Comparison of ENCODE assay signal across 9 mouse cellular contexts in the genomic region with DNA sequence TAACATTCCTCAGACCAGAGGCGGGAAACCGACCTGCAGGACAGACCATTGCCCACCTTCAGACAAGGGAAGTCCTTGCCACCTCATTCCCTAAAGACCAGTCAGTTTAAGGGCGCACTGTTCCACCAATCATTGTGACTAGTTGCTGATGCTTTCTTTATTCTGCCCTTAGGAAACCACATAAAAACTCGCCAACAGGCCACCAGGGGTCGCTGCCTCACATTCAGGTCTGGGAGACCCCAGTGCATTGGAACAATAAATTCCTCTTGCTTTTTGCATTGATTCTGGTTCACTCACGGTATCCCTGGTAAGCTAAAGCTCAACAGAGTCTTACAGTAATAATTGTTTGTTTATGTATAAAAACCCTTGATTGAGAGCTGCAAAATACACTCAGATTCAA. TPM values are rescaled to one million over a fixed set of nuclear protein-coding genes. Genes with fewer than 3 reads are reported as not detected.
DNase-seq lines count a peak whose midpoint lies in the region; ATAC-seq and TF ChIP-seq lines count a peak whose summit lies in the region.
"Had no signal": no experiment of that assay in that cellular context is flagged by ENCODE, and none has a peak within 500 bp of the region (broad histone marks: within the 10 kb centered on the region; RNA-seq: fewer than 3 reads in every experiment).

No protein-coding gene starts in this region.

- 15% methylated on average over 6 of the region's 6 CpGs for WGBS in forebrain, embryonic 14.5 days
- WGBS in forebrain, embryonic 16.5 days: 11% methylated on average over 6 of the region's 6 CpGs

- H3K27me3 ChIP-seq in forebrain, embryonic 14.5 days (replicated peaks; ENCODE audit: control insufficient read depth, insufficient read depth, low read length): no peaks in the 10 kb centered on the region
- H3K27me3 ChIP-seq in forebrain, embryonic 16.5 days (replicated peaks; ENCODE audit: control insufficient read depth, insufficient read depth, low read length): no peaks in the 10 kb centered on the region
- no peaks in the 10 kb centered on the region for H3K27me3 ChIP-seq in ES-Bruce4 (ENCODE audit: control insufficient read depth, insufficient read depth, low read length, poor library complexity, severe bottlenecking)
- H3K27me3 ChIP-seq: neural tube, embryonic 13.5 days had no signal

- H3K4me1 ChIP-seq in forebrain, embryonic 14.5 days (ENCODE audit: control insufficient read depth, insufficient read depth, low read length): no peaks in the 10 kb centered on the region
- no peaks in the 10 kb centered on the region for H3K4me1 ChIP-seq in forebrain, embryonic 16.5 days (replicated peaks; ENCODE audit: control insufficient read depth, insufficient read depth, low read length)
- no peaks in the 10 kb centered on the region for H3K4me1 ChIP-seq in ES-Bruce4 (ENCODE audit: control insufficient read depth, insufficient read depth, low read length)
- no peaks in the 10 kb centered on the region for H3K4me1 ChIP-seq in cortical plate, adult 2 months (ENCODE audit: control insufficient read depth, insufficient read depth, low read length)
- H3K4me1 ChIP-seq: neural tube, embryonic 13.5 days had no signal

- TF ChIP-seq EP300 in ES-Bruce4 (IDR thresholded peaks at IDR 0.05; ENCODE audit: insufficient read depth, low read depth, low read length): no peak

- DNase-seq in forebrain, embryonic 14.5 days (ENCODE audit: low spot score): peak; percentile 59
- peak; percentile 40 to 63 for DNase-seq in left cerebral cortex, postnatal 14 days (ENCODE audit: low spot score in 2 of 2)
- DNase-seq in left cerebral cortex, adult 11 months (ENCODE audit: low spot score): no peak
- no peak for DNase-seq in yolk sac, embryonic 10.5 days (ENCODE audit: low spot score)

- H3K4me2 ChIP-seq in forebrain, embryonic 14.5 days (ENCODE audit: low read length): no peak overlapping the region
- no peak overlapping the region for H3K4me2 ChIP-seq in forebrain, embryonic 16.5 days (ENCODE audit: low read length)
- H3K4me2 ChIP-seq: neural tube, embryonic 13.5 days had no signal

- TF ChIP-seq CTCF in ES-Bruce4 (IDR thresholded peaks at IDR 0.05; ENCODE audit: low read depth, low read length): peak; percentile 78
- TF ChIP-seq CTCF in cortical plate, adult 2 months (IDR thresholded peaks at IDR 0.05; ENCODE audit: extremely low read depth, insufficient read depth, low read length): peak; percentile 55

- no peak for TF ChIP-seq POLR2A in ES-Bruce4 (IDR thresholded peaks at IDR 0.05; ENCODE audit: insufficient read depth, low read length)
- no peak for TF ChIP-seq POLR2A in cortical plate, adult 2 months (IDR thresholded peaks at IDR 0.05; ENCODE audit: extremely low read depth, insufficient read depth, low read length)

- no peak overlapping the region for H3K9ac ChIP-seq in forebrain, embryonic 14.5 days (ENCODE audit: low read length)
- no peak overlapping the region for H3K9ac ChIP-seq in forebrain, embryonic 16.5 days (replicated peaks; ENCODE audit: low read depth, low read length)
- H3K9ac ChIP-seq in ES-Bruce4 (ENCODE audit: low read depth, poor library complexity, severe bottlenecking): no peak overlapping the region
- H3K9ac ChIP-seq: neural tube, embryonic 13.5 days had no signal

- no peak overlapping the region for H3K27ac ChIP-seq in forebrain, embryonic 14.5 days (ENCODE audit: low read depth, low read length)
- H3K27ac ChIP-seq in forebrain, embryonic 16.5 days (ENCODE audit: low read length): no peak overlapping the region
- H3K27ac ChIP-seq in ES-Bruce4 (ENCODE audit: insufficient read depth, low read length): no peak overlapping the region
- no peak overlapping the region for H3K27ac ChIP-seq in cortical plate, adult 2 months (ENCODE audit: insufficient read depth, low read length)
- H3K27ac ChIP-seq: neural tube, embryonic 13.5 days had no signal

- H3K4me3 ChIP-seq in forebrain, embryonic 14.5 days (ENCODE audit: low read depth, low read length): no peak overlapping the region
- H3K4me3 ChIP-seq in forebrain, embryonic 16.5 days (replicated peaks; ENCODE audit: low read length): no peak overlapping the region
- no peak overlapping the region for H3K4me3 ChIP-seq in ES-Bruce4 (ENCODE audit: low read depth, low read length)
- no peak overlapping the region for H3K4me3 ChIP-seq in cortical plate, adult 2 months (ENCODE audit: insufficient read depth, low read length)
- H3K4me3 ChIP-seq: neural tube, embryonic 13.5 days had no signal

- H3K9me3 ChIP-seq in forebrain, embryonic 14.5 days (replicated peaks; ENCODE audit: control insufficient read depth, low read length): no peaks in the 10 kb centered on the region
- H3K9me3 ChIP-seq in forebrain, embryonic 16.5 days (ENCODE audit: control insufficient read depth, low read length): no peaks in the 10 kb centered on the region
- no peaks in the 10 kb centered on the region for H3K9me3 ChIP-seq in ES-Bruce4 (replicated peaks; ENCODE audit: control insufficient read depth, insufficient read depth, low read length, poor library complexity, severe bottlenecking)
- H3K9me3 ChIP-seq: neural tube, embryonic 13.5 days had no signal

- intact Hi-C loops in left cerebral cortex, postnatal 14 days (cut with DNase I): no loop called here

- ATAC-seq in forebrain, embryonic 14.5 days: no peak
- no peak for ATAC-seq in forebrain, embryonic 16.5 days
- 0 out of 2 replicates have a peak, but pooled peaks have one; percentile 39 for ATAC-seq in megakaryocyte progenitor cell, adult 5-6 weeks (replicated peaks; ENCODE audit: poor library complexity)

- no peaks in the 10 kb centered on the region for H3K36me3 ChIP-seq in forebrain, embryonic 14.5 days (ENCODE audit: control insufficient read depth, insufficient read depth, low read length)
- no peaks in the 10 kb centered on the region for H3K36me3 ChIP-seq in forebrain, embryonic 16.5 days (ENCODE audit: control insufficient read depth, insufficient read depth)
- no peaks in the 10 kb centered on the region for H3K36me3 ChIP-seq in ES-Bruce4 (ENCODE audit: control insufficient read depth, insufficient read depth, low read length, poor library complexity, severe bottlenecking)
- H3K36me3 ChIP-seq: neural tube, embryonic 13.5 days had no signal

RNA-seq across cellular contexts. Expression of a gene that starts 12.1 kb away (rescaled TPM):
- 2.0 and 3.7 TPM in 2 replicates for polyA plus RNA-seq in forebrain, embryonic 14.5 days (2014; fragmentation: Nextera tagmentation; extraction: Ambion mirVana)
- 2.3 and 4.1 TPM in 2 replicates for polyA plus RNA-seq in forebrain, embryonic 16.5 days (2015; fragmentation: Nextera tagmentation; extraction: Ambion mirVana)
- total RNA-seq in left cerebral cortex, postnatal 14 days (2021): 1 to 10 TPM in 1 of 2 experiments, under 1 TPM in 1; 0.72 to 1.1 TPM
- polyA plus RNA-seq in ES-Bruce4 (2011; ENCODE audit: insufficient read depth, insufficient read length, low read depth, missing spikeins): not detected in 2 replicates
- polyA plus RNA-seq in cortical plate, adult 2 months (2012; rRNA removed): 0.30 and 0.33 TPM in 2 replicates
- 0.68 and 1.4 TPM in 2 replicates for total RNA-seq in megakaryocyte progenitor cell, adult 5-6 weeks (2015)
- 0.50 and 1.7 TPM in 2 replicates for total RNA-seq in megakaryocyte progenitor cell, adult 5-6 weeks (2017)

RNA-seq across cellular contexts. Expression of a gene that starts 13.0 kb away (rescaled TPM):
- polyA plus RNA-seq in forebrain, embryonic 14.5 days (2014; fragmentation: Nextera tagmentation; extraction: Ambion mirVana): not detected in 2 replicates
- not detected in 2 replicates for polyA plus RNA-seq in forebrain, embryonic 16.5 days (2015; fragmentation: Nextera tagmentation; extraction: Ambion mirVana)
- not detected for total RNA-seq in left cerebral cortex, postnatal 14 days (2021)
- not detected in 2 replicates for polyA plus RNA-seq in ES-Bruce4 (2011; ENCODE audit: insufficient read depth, insufficient read length, low read depth, missing spikeins)
- polyA plus RNA-seq in cortical plate, adult 2 months (2012; rRNA removed): not detected in 2 replicates
- total RNA-seq in megakaryocyte progenitor cell, adult 5-6 weeks (2015): not detected in 2 replicates
- total RNA-seq in megakaryocyte progenitor cell, adult 5-6 weeks (2017): not detected in 2 replicates
- polyA plus RNA-seq: neural tube, embryonic 13.5 days had no signal

RNA-seq across cellular contexts. Expression of a gene that starts 17.9 kb away (rescaled TPM):
- polyA plus RNA-seq in forebrain, embryonic 14.5 days (2014; fragmentation: Nextera tagmentation; extraction: Ambion mirVana): not detected in 2 replicates
- not detected in 2 replicates for polyA plus RNA-seq in forebrain, embryonic 16.5 days (2015; fragmentation: Nextera tagmentation; extraction: Ambion mirVana)
- total RNA-seq in left cerebral cortex, postnatal 14 days (2021): not detected
- not detected in 2 replicates for polyA plus RNA-seq in ES-Bruce4 (2011; ENCODE audit: insufficient read depth, insufficient read length, low read depth, missing spikeins)
- not detected in 2 replicates for polyA plus RNA-seq in cortical plate, adult 2 months (2012; rRNA removed)
- not detected in 2 replicates for total RNA-seq in megakaryocyte progenitor cell, adult 5-6 weeks (2015)
- not detected in 2 replicates for total RNA-seq in megakaryocyte progenitor cell, adult 5-6 weeks (2017)
- polyA plus RNA-seq: neural tube, embryonic 13.5 days had no signal

RNA-seq across cellular contexts. Expression of a gene that starts 18.1 kb away (rescaled TPM):
- 27.9 and 32.8 TPM in 2 replicates for polyA plus RNA-seq in forebrain, embryonic 14.5 days (2014; fragmentation: Nextera tagmentation; extraction: Ambion mirVana)
- polyA plus RNA-seq in forebrain, embryonic 16.5 days (2015; fragmentation: Nextera tagmentation; extraction: Ambion mirVana): 20.6 and 28.9 TPM in 2 replicates
- total RNA-seq in left cerebral cortex, postnatal 14 days (2021): 10 to 100 TPM; 27.2 to 27.7 TPM
- 12.3 and 13.4 TPM in 2 replicates for polyA plus RNA-seq in ES-Bruce4 (2011; ENCODE audit: insufficient read depth, insufficient read length, low read depth, missing spikeins)
- 73.9 and 82.8 TPM in 2 replicates for polyA plus RNA-seq in cortical plate, adult 2 months (2012; rRNA removed)
- 9.9 and 17.4 TPM in 2 replicates for total RNA-seq in megakaryocyte progenitor cell, adult 5-6 weeks (2015)
- 18.1 and 18.6 TPM in 2 replicates for total RNA-seq in megakaryocyte progenitor cell, adult 5-6 weeks (2017)

RNA-seq across cellular contexts. Expression of a gene that starts 22.4 kb away (rescaled TPM):
- polyA plus RNA-seq in forebrain, embryonic 14.5 days (2014; fragmentation: Nextera tagmentation; extraction: Ambion mirVana): 0.18 and 0.30 TPM in 2 replicates
- 0.17 and 0.24 TPM in 2 replicates for polyA plus RNA-seq in forebrain, embryonic 16.5 days (2015; fragmentation: Nextera tagmentation; extraction: Ambion mirVana)
- total RNA-seq in left cerebral cortex, postnatal 14 days (2021): not detected
- polyA plus RNA-seq in ES-Bruce4 (2011; ENCODE audit: insufficient read depth, insufficient read length, low read depth, missing spikeins): not detected in 2 replicates
- polyA plus RNA-seq in cortical plate, adult 2 months (2012; rRNA removed): 0.02 TPM in 1 of 2 replicates, not detected in the other
- not detected in 2 replicates for total RNA-seq in megakaryocyte progenitor cell, adult 5-6 weeks (2015)
- total RNA-seq in megakaryocyte progenitor cell, adult 5-6 weeks (2017): not detected in 2 replicates

Comparison
In these comparisons a context has a peak if more than half of its experiments do, and no peak if none do; other contexts are left out.
1. DNase-seq: peak in forebrain, embryonic 14.5 days (single experiment) and left cerebral cortex, postnatal 14 days (2 of 2); none in left cerebral cortex, adult 11 months (single experiment) and yolk sac, embryonic 10.5 days (single experiment).